Mouse (Mus musculus) lung, postnatal 36 days (tissue): ENCODE measurements around the gene Gm10696.
"Not testable (repeated sequence)": the region's sequence is repeated elsewhere in the genome, so short reads cannot be mapped to it uniquely, and the experiment has no call there.

Experiments
- DNase-seq: peaks from one replicate; pipeline ENCODE4 v3.0.0; 2022; ENCODE audit warnings: mixed read lengths

Gm10696 gene

DNA sequence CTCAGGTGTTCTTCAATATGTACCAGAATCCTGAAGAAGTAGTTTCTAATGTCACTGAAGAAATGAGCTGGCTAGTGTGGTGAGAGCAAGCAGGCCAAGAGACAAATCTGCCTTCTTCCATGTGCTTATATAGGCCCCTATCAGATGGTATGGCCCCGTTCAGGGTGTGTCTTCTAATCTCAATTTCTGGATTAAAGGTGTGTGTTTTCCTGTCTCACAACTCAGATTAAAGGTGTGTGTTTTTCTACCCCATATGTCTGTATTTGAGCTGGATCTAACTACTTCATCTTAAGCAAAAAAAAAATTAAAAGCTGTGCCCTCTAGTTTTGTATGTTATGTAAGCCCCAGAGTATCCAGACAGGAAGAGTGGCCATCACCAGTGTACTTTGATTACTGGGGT is at the start of gene Gm10696:
Gm10696 (minus strand) TSS at position 101 of the 400 bp plus-strand sequence.
- DNase-seq = not testable (repeated sequence)

DNA sequence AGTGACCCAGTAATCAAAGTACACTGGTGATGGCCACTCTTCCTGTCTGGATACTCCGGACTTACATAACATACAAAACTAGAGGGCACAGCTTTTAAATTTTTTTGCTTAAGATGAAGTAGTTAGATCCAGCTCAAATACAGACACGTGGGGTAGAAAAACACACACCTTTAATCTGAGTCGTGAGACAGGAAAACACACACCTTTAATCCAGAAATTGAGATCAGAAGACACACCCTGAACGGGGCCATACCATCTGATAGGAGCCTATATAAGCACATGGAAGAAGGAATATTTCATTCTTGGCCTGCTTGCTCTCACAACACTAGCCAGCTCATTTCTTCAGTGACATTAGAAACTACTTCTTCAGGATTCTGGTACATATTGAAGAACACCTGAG is 18.4 kb upstream of the Gm10696 start, which contains the start of gene Gm5286:
Gm5286 (plus strand) TSS at position 301 of the 400 bp plus-strand sequence.
- DNase-seq = not testable (repeated sequence)

DNA sequence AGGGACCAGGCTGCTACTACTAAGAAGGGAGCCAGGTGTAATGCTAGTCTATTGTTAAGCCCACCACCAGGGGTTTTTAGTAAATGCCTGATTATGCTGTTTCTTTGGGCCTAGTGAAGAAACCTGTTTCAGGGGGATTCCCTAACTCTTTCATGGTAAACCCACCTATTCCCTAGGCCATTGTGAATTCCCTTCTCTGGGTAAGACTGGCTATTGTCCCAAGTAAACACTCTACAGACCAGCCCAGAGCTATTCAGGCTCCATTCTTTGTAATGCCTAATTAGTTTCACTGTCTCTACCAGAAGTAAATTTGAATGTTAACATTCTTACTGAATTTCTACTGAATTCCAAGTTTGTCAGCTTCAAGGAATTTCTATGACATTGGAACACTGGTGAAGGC is 10.6 kb downstream of the Gm10696 start:
- not testable (repeated sequence) for DNase-seq
